Mouse (Mus musculus) midbrain, postnatal 0 days (tissue): ENCODE data around the gene Csnk2b. TPM values are rescaled to one million over a fixed set of nuclear protein-coding genes. Genes with fewer than 3 reads are reported as not detected.

Experiments used
- ATAC-seq: fragments of 200-750 bp; cut with Nextera tagmentation; 2 replicates; pipeline ENCODE4 v1.8.0; 2017; ENCODE audit warnings: moderate number of reproducible peaks, mild to moderate bottlenecking, moderate TSS enrichment, moderate library complexity; ENCODE audit not compliant: low FRiP score
- DNase-seq: peaks from one replicate; pipeline ENCODE4 v3.0.0-alpha.2; 2015; ENCODE audit warnings: low spot score
- H3K27ac ChIP-seq: fragments of 300-500 bp; sonication (generic); 2 replicates; pipeline ENCODE4 v1.5.1; 2014; ENCODE audit warnings: low read depth, mild to moderate bottlenecking, low read length, mixed read lengths
- H3K27me3 ChIP-seq: fragments of 300-500 bp; sonication (generic); 2 replicates; pipeline ENCODE4 v1.6.1; 2014; ENCODE audit warnings: low read length, control low read depth, mixed read lengths; ENCODE audit not compliant: insufficient read depth
- H3K36me3 ChIP-seq: fragments of 300-500 bp; sonication (generic); 2 replicates; pipeline ENCODE4 v1.6.1; 2014; ENCODE audit warnings: low read length, control low read depth, mixed read lengths; ENCODE audit not compliant: insufficient read depth
- H3K4me1 ChIP-seq: fragments of 300-500 bp; sonication (generic); 2 replicates; pipeline ENCODE4 v1.6.1; 2014; ENCODE audit warnings: mild to moderate bottlenecking, control low read depth, antibody characterized with exemption, low read length, mixed read lengths; ENCODE audit not compliant: insufficient read depth
- H3K4me2 ChIP-seq: fragments of 300-500 bp; sonication (generic); 2 replicates; pipeline ENCODE4 v1.6.1; 2014; ENCODE audit warnings: low read depth, mild to moderate bottlenecking, low read length, mixed read lengths; ENCODE audit not compliant: poor library complexity, severe bottlenecking
- H3K4me3 ChIP-seq: fragments of 300-500 bp; sonication (generic); 2 replicates; pipeline ENCODE4 v1.5.1; 2014; ENCODE audit warnings: low read depth, mild to moderate bottlenecking, low read length, moderate library complexity
- H3K9ac ChIP-seq: fragments of 300-500 bp; sonication (generic); replicated peaks from 2 replicates; pipeline ENCODE4 v1.6.1; 2014; ENCODE audit warnings: mild to moderate bottlenecking, low read length, moderate library complexity, mixed read lengths; ENCODE audit not compliant: poor library complexity, severe bottlenecking
- H3K9me3 ChIP-seq: fragments of 300-500 bp; sonication (generic); 2 replicates; pipeline ENCODE4 v1.6.1; 2016; ENCODE audit warnings: low read length, control low read depth
- CTCF ChIP-seq: IDR thresholded peaks from 2 replicates; pipeline ENCODE4 v1.5.1; 2016; ENCODE audit warnings: antibody characterized with exemption, mild to moderate bottlenecking
- WGBS: fragments of 180-500 bp; shearing (Covaris S2); extraction: QIAGEN DNeasy Blood & Tissue Kit; methylation state at CpG from one replicate; pipeline ENCODE4 v1.1.7; 2014; 5-methylcytosine and 5-hydroxymethylcytosine counted together
- polyA plus RNA-seq: library from polyadenylated mRNA; unstranded; fragments of >200 nt; fragmentation: Nextera tagmentation; extraction: Ambion mirVana; gene quantifications from 2 replicates; pipeline ENCODE4 v1.2.1, GENCODE M21; 2015
- total RNA-seq: library from RNA; depleted of rRNA; stranded (reverse); fragments of >200 nt; gene quantifications from 2 replicates; pipeline ENCODE4 v1.2.3, GENCODE M21; 2014; rRNA removed

Gene Csnk2b
- total RNA-seq (245 and 287 TPM in 2 replicates), polyA plus RNA-seq (325 and 332 TPM in 2 replicates)

DNA sequence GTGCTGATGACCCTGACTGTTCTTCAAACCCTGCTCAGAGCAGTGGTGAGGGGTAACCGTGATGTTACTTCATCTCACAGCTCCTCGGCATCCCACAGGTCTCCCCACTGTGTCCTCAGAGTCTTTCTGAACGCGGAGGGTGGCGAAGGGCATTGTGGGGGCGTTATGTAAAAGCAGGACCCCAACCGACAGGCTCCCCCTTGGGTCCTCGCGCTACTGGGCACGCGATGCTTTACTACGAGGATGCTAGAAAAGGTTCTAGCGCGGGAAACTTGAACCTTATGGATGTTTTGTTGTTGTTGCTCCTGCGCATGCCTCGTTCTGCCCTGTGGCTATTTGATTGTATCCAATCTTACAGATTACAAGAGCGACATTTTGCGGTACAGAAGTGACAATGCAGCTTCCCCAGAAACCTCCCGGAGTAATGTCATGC lies at the start of gene Csnk2b:
Gene Csnk2b (minus strand): TSS at position 183 of the 433 bp plus-strand sequence.
- H3K4me3 ChIP-seq, result peak within 1 kb of the TSS; percentile 92
- DNase-seq (peak; percentile 94), ATAC-seq (peak; percentile 59)
- peak; percentile 60 for TF ChIP-seq CTCF
- peak within 1 kb of the TSS; percentile 94 for H3K4me2 ChIP-seq
- peak within 1 kb of the TSS; percentile 92 for H3K27ac ChIP-seq
- 0% methylated on average over 19 of the region's 19 CpGs for WGBS
- H3K27me3 ChIP-seq, result no peaks in the 10 kb centered on the region
- H3K4me1 ChIP-seq, result peaks cover 4% of the 10 kb centered on the region; the same call in 1 of the 2 replicates
- H3K9ac ChIP-seq, result peak within 1 kb of the TSS; percentile 89
- H3K36me3 ChIP-seq, result peaks cover 23% of the 10 kb centered on the region
- H3K9me3 ChIP-seq, result no peaks in the 10 kb centered on the region

DNA sequence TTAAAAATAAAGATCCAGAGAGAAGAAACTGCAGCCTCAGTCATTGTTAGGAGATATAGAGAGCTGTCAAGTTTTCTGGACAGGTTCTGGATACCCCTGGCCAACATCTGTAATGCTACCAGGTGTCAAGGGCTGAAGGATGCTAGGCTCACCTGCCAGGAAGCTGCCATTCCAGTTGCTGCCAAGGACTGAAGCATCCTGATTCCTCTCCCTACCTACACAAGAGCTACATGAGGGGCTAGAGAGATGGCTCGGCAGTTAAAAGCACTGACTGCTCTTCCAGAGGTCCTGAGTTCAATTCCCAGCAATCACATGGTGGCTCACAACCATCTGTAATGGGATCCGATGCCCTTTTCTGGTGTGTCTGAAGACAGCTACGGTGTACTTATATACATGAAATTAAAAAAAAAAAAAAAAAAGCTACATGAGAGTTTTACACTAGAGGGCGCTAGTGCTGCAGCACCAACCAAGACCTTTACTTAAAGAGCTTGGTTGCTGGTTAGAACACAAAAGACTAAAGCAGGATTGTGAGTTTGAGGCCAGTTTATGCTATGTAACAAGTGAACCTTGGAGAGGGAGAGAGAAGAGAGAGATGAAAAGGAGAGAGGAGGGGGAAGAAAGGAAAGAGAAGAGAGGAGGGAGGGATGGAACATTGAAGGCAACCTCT lies 46.8 kb upstream of the Csnk2b start:
- 0 out of 2 replicates have a peak, but pooled peaks cover 3% of the 10 kb centered on the region for H3K4me1 ChIP-seq
- no peak for ATAC-seq
- TF ChIP-seq CTCF, result peak; percentile 86
- 15% methylated on average over 4 of the region's 4 CpGs for WGBS
- no peak overlapping the region for H3K4me3 ChIP-seq
- DNase-seq, result peak; percentile 82
- H3K27me3 ChIP-seq, result no peaks in the 10 kb centered on the region
- H3K4me2 ChIP-seq, result no peak overlapping the region
- no peaks in the 10 kb centered on the region for H3K9me3 ChIP-seq
- H3K27ac ChIP-seq, result peak overlapping the region; percentile 43; the same call in 1 of the 2 replicates
- H3K36me3 ChIP-seq, result no peaks in the 10 kb centered on the region
- no peak overlapping the region for H3K9ac ChIP-seq

DNA sequence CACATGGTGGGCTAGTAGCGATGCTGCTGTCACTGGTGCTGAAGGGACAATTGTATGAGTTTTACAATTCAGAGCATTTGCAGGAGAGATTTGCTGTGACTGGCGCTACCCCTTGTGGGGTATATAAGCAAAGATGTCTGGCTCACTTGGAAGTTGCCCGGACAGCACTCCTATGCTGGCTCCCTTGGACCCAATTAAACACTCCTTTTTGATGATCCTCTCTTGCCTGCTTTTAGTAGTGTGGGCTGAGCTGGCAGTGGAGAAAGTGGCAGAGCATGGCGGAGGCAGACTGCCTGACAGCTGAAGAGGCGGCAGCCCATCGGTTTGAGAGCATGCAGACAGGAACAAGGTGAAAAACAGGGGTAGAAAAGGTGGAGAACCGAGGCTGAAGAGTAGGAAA lies 45.9 kb upstream of the Csnk2b start:
- TF ChIP-seq CTCF, result no peak
- ATAC-seq (no peak), DNase-seq (no peak)
- Histone ChIP-seq H3K9me3 (no peaks in the 10 kb centered on the region), H3K36me3 (no peaks in the 10 kb centered on the region), H3K9ac (no peak overlapping the region), H3K4me3 (no peak overlapping the region), H3K4me1 (0 out of 2 replicates have a peak, but pooled peaks cover 5% of the 10 kb centered on the region), H3K27ac (no peak overlapping the region), H3K27me3 (no peaks in the 10 kb centered on the region), H3K4me2 (no peak overlapping the region)
- 90% methylated on average over 7 of the region's 7 CpGs for WGBS

DNA sequence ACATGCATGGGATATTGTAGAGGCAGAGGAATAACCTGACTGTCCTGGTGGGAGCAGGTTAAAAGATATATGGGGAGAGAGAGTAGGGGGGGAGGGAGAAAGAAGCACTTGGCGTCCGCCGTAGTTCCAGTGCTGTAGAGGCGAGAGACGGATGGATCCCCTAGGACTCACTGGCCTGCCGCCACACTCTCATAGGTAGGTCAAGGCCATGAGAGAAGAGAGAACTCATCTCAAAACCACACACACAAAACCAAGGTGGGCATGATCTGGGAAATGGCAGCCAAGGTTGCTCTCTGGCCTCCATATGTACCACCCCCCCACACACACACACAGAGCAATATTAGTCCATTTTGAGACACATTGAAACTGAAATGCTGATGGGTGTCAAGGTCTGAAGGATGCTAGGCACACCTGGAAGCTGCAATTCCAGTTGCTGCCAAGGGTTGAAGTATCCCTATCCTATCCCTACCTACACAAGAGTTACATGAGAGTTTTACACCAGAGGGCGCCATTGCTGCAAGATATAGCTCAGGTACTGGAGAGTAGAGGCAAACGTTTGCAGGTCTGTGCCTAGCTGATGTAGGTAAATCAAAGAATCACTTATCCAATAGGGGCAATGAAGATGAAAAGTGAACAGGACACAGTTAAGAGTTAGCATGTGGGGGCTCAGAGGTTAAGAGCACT lies 44.6 kb upstream of the Csnk2b start:
- ATAC-seq (no peak), DNase-seq (peak; percentile 91)
- peak; percentile 90 for TF ChIP-seq CTCF
- Histone ChIP-seq H3K4me2 (peak overlapping the region; percentile 57), H3K9ac (no peak overlapping the region), H3K4me3 (no peak overlapping the region), H3K36me3 (peaks cover 8% of the 10 kb centered on the region), H3K4me1 (peaks cover 11% of the 10 kb centered on the region; the same call in 1 of the 2 replicates), H3K27ac (peak overlapping the region; percentile 96), H3K27me3 (no peaks in the 10 kb centered on the region), H3K9me3 (no peaks in the 10 kb centered on the region)
- WGBS, result 68% methylated on average over 8 of the region's 8 CpGs

DNA sequence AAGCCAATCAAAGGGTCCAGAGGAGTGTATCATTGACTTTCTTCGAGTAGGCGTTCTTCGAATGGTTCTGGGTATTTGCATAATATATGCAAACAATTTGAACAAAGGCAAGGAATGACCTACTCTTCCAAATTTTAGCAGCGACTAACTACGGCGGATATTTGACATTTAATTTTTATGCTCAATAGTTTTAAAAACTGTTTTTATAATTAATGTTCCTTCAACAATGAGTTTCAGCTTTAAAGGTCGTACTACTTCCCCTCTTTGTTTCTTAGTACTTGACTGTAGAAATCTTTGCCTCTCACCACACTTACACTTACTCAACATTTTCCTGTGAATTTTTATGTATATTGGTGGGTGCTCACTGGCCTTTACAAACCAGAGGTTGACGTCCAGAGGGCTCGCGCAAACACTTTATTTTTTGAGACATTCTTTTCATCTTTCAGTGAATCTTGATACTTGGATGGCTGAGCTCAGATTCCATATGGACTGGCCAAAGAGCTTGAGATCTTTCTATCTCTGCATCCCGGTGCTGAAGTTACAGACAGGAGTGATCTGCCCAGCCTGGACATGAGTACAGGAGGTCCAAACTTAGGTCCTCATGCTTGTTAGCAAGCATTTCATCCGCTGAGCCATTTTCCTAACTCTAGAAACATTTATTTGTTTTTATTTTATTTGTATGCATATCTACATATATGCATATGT lies 43.8 kb upstream of the Csnk2b start:
- Histone ChIP-seq H3K36me3 (peaks cover 17% of the 10 kb centered on the region), H3K27ac (peak overlapping the region; percentile 96), H3K9ac (peak overlapping the region; percentile 44), H3K4me2 (peak overlapping the region; percentile 57), H3K9me3 (no peaks in the 10 kb centered on the region), H3K27me3 (no peaks in the 10 kb centered on the region), H3K4me3 (peak overlapping the region; percentile 87), H3K4me1 (peaks cover 11% of the 10 kb centered on the region; the same call in 1 of the 2 replicates)
- DNase-seq, result no peak
- no peak for ATAC-seq
- WGBS, result 19% methylated on average over 12 of the region's 12 CpGs
- TF ChIP-seq CTCF, result no peak
